Mouse (Mus musculus) layer of hippocampus, postnatal 25 days (tissue): ENCODE measurements around the gene Bcl3. TPM values are rescaled to one million over a fixed set of nuclear protein-coding genes. Genes with fewer than 3 reads are reported as not detected.

ENCODE experiments used
- DNase-seq, 2 experiments: peaks; one replicate each; pipeline ENCODE4 v3.0.0; 2022; ENCODE audit warnings: mixed read lengths in 2 of 2, low spot score in 1 of 2; ENCODE audit errors: extremely low spot score in 1 of 2
- total RNA-seq, 2 experiments: library from RNA; stranded (reverse); gene quantifications; 2 replicates each; pipeline ENCODE4 v1.2.3; 2021

Bcl3 gene
- total RNA-seq, 2 experiments from 2014 or later, result 0.49 to 0.61 TPM

- DNase-seq, result no peak
Observed at GRCm38 (mm10) chr7:19836843-19837242, 14.3 kb upstream of the Bcl3 start.

GRCm38 (mm10) chr7:19834055-19834454, 11.5 kb upstream of the Bcl3 start:
- DNase-seq, result no peak

DNA sequence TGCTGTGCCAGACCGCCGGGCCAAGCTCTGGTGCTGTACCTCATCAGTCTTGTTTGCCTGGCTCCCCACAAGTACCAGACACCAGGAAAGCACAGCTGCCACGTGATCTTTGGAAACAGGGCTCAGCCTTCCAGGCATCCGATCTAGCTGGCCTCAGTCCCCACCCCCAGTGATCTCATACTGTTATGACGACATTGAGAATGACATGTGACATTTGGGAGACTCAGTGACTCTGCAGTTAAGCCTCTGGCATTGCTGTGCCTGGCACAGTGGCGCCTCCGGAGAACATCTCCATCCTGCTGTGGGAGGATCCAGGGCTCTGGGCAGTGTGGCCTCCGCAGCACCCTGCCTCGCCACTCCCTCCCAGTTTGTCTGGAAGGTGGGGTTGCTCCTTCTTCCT, 9.3 kb upstream of the Bcl3 start:
- DNase-seq, result no peak

- DNase-seq, result no peak
Observed at GRCm38 (mm10) chr7:19830682-19831156, 8.1 kb upstream of the Bcl3 start.

- DNase-seq, result no peak
Observed at GRCm38 (mm10) chr7:19829694-19830093, 7.1 kb upstream of the Bcl3 start.

- DNase-seq, result no peak
Observed at GRCm38 (mm10) chr7:19826756-19827155, 4.2 kb upstream of the Bcl3 start.

GRCm38 (mm10) chr7:19824182-19824973, 1.8 kb upstream of the Bcl3 start:
- no peak for DNase-seq

GRCm38 (mm10) chr7:19823256-19824181, 949 bp upstream of the Bcl3 start:
- DNase-seq, result no peak

GRCm38 (mm10) chr7:19822193-19822592, 377 bp downstream of the Bcl3 start:
- DNase-seq, result no peak

- DNase-seq, result no peak
Observed at GRCm38 (mm10) chr7:19821633-19822032, 937 bp downstream of the Bcl3 start.

- no peak for DNase-seq
Observed at GRCm38 (mm10) chr7:19820347-19821048, 2.1 kb downstream of the Bcl3 start.

DNA sequence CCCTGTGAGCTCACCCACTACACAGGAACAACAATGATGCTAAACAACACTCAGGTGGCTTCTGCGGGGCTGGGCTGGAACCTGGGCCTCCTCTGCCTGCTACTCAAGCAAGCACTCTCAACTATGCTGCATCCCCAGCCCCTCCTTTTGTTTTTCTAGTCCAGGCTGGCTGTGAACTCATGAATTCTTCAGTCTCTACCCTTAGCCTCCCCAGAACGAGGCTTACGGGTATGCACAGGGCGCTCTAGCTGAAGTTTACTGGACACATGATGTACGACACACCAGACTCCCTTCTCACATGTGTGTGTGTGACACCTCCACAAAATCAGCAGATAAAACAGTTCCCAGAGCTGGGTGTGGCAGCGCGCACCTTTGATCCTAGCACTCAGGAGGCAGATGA, 3.7 kb downstream of the Bcl3 start:
- no peak for DNase-seq

- DNase-seq, result no peak
Observed at GRCm38 (mm10) chr7:19818440-19818839, 4.1 kb downstream of the Bcl3 start.

- no peak for DNase-seq
Observed at GRCm38 (mm10) chr7:19817382-19818105, 5.0 kb downstream of the Bcl3 start.

- peak in 1 of 2 experiments; percentile 33 for DNase-seq
Observed at GRCm38 (mm10) chr7:19816224-19816771, 6.3 kb downstream of the Bcl3 start.

DNA sequence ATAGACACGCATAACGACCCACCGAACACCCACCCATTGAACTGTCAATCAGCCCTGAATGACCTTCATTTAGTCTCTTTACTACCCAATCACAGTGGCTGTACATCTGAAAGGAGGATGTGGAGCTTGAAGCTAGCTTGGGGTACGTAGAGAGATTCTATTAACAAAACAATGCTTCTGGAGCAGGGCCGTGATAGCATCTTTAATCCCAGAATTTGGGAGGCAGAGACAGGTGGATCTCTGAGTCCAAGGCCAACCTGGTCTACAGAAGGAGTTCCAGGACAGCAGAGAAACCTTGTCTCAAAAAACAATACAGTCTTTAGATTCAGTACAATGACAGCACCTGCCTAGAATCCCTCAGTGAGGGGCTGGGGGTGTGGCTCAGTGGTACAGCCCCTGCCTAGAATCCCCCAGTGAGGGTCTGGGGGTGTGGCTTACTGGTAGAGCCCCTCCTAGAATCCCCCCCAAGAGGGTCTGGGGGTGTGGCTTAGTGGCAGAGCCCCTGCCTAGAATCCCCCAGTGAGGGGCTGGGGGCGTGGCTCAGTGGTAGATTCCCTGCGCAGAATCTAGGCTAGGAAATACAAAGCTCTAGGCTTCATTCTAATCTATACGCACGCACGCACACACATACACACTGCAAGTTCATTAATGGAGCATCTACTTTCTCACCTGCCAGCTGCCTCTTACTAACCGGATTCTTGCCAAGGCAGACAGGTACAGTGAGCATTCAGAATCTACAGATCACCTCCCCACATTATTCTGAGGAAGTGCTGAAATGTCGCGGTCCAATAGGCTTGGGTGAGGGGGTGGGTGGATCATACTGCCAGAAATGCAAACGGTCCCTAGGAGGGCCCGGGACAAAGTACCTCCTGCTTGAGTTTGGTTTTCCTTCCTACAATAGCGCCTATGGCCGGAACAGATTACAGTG, 7.0 kb downstream of the Bcl3 start:
- no peak for DNase-seq

DNA sequence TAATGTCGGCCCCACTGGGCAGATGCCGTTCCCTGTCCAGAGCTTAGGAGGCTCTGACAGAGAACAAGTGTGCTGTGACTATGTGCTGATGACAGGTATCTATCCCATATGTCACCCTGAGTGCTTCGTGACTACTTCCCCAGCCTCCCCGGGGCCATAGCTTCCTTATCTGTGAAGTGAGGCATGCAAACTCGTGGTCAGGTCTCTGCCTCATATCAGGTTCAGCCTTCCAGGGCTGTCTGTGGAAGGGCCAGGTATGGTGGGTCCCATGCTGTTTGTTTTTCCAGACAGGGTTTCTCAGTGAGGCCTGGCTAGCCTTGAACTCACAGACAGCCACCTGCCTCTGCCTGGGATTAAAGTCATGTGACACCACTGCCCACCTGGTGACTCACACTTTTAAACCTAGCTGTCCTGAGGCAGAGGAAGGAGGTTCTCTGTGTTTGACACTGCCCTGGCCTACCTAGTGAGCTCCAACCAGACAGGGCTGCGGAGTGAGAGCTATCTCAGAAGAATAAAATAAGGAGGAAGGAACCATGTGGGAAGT, 8.9 kb downstream of the Bcl3 start:
- no peak for DNase-seq

- DNase-seq, result no peak
Observed at GRCm38 (mm10) chr7:19813161-19813560, 9.4 kb downstream of the Bcl3 start.
